Mouse (Mus musculus): Measurements from ENCODE around the gene Dpagt1. TPM values are rescaled to one million over a fixed set of nuclear protein-coding genes. Genes with fewer than 3 reads are reported as not detected.
"Not testable (repeated sequence)": the region's sequence is repeated elsewhere in the genome, so short reads cannot be mapped to it uniquely, and the experiment has no call there.

The Dpagt1 gene
- total RNA-seq (2021), result 10 to 100 TPM; 12.3 to 14.1 TPM
- long read RNA-seq, experiment 1, transcript Dpagt1-201 (9 exons, 2,205 nt), result major isoform, 21 of 28 reads
- long read RNA-seq, experiment 1, partial matches to known transcripts, result 2 of 28 reads
- long read RNA-seq, experiment 1, other reads (novel, unspliced or antisense), result 5 of 28 reads
- long read RNA-seq, experiment 2, transcript Dpagt1-201 (9 exons, 2,205 nt), result major isoform, 23 of 25 reads
- long read RNA-seq, experiment 2, partial matches to known transcripts, result 0 of 25 reads
- long read RNA-seq, experiment 2, other reads (novel, unspliced or antisense), result 2 of 25 reads

DNA sequence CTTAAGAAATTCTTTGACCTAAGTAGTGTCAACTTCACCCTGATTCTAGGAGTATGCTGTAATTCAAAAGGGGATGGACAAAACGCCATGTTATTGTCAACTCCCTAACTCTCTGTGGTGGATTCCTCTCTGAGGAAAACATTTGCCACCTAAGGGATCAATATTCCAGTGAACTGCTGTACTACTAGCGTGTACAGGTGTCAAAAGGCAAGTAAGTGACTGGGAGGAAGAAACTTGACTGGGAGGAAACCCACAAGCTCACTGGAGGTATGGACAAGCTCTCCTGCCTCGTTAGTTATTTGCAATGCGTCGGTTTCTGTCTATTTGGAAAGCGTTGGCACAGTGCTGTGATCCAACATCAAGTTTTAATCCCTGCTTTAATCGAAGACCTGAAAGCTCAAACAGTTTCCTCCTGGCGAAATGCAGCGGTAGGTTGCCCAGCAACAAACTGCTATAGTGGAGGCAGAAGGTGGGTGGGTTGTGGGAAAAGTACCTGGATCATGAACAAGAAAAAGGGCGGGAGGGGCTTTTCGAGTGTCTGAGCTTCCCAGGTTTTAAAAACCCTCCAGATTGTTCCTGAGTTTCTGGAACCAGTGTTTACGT lies at the start of gene Dpagt1:
Gene Dpagt1, plus strand, starts transcription at position 252 of the 603 bp plus-strand sequence.
- no peak for DNase-seq
- H3K27ac ChIP-seq, result peak within 1 kb of the TSS; percentile 95
- peak within 1 kb of the TSS; percentile 88 for H3K4me3 ChIP-seq
- no peak for TF ChIP-seq CTCF (IDR thresholded peaks at IDR 0.05)
- intact Hi-C loops (cut with DNase I), result no loop called here

DNA sequence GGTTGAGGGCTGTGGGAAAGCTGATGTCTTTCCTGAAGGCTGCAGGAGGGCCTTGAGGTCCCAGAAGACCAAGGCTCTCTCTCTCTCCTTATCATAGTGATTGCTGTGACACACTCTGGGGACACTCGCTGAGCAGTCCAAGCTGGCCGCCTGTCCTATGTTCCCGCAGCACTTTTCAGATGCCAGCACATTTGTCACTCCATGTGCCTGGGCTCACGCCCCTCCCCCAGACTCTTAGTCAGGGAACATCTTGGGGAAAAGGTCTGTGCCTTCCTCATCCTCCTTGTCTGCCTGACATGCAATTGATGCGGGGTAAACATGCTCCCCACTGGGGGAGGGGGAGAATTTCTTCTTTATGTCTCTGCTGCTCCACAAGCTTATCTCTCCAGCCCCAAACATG lies 42.6 kb upstream of the Dpagt1 start:
- Histone ChIP-seq H3K27ac (no peak overlapping the region), H3K4me3 (no peak overlapping the region)
- DNase-seq, result no peak
- no peak for TF ChIP-seq CTCF (IDR thresholded peaks at IDR 0.05)
- intact Hi-C loops (cut with DNase I), result no loop called here

- Histone ChIP-seq H3K27ac (no peak overlapping the region), H3K4me3 (no peak overlapping the region)
- intact Hi-C loops (cut with DNase I), result no loop called here
- no peak for TF ChIP-seq CTCF (IDR thresholded peaks at IDR 0.05)
- peak; percentile 50 for DNase-seq
Measured at GRCm38 (mm10) chr9:44286256-44286850, 39.5 kb upstream of the Dpagt1 start.

GRCm38 (mm10) chr9:44287003-44287400 lies 38.8 kb upstream of the Dpagt1 start:
- H3K4me3 ChIP-seq, result peak overlapping the region; percentile 78
- H3K27ac ChIP-seq, result no peak overlapping the region
- no peak for DNase-seq
- intact Hi-C loops (cut with DNase I), result no loop called here
- no peak for TF ChIP-seq CTCF (IDR thresholded peaks at IDR 0.05)

GRCm38 (mm10) chr9:44287401-44288075 lies 38.3 kb upstream of the Dpagt1 start:
- DNase-seq, result peak; percentile 48
- TF ChIP-seq CTCF (IDR thresholded peaks at IDR 0.05), result no peak
- peak overlapping the region; percentile 46 for H3K27ac ChIP-seq
- intact Hi-C loops (cut with DNase I), result no loop called here
- H3K4me3 ChIP-seq, result peak overlapping the region; percentile 78

- TF ChIP-seq CTCF (IDR thresholded peaks at IDR 0.05), result no peak
- peak; percentile 43 for DNase-seq
- peak within 1 kb of the TSS; percentile 78 for H3K4me3 ChIP-seq
- H3K27ac ChIP-seq, result peak within 1 kb of the TSS; percentile 46
- intact Hi-C loops (cut with DNase I), result no loop called here
Measured at GRCm38 (mm10) chr9:44288076-44288958, 37.5 kb upstream of the Dpagt1 start, which contains the start of gene Abcg4. Abcg4 (minus strand) TSS chr9:44288615.

- TF ChIP-seq CTCF (IDR thresholded peaks at IDR 0.05), result no peak
- H3K4me3 ChIP-seq, result no peak overlapping the region
- DNase-seq, result no peak
- intact Hi-C loops (cut with DNase I), result no loop called here
- no peak overlapping the region for H3K27ac ChIP-seq
Measured at GRCm38 (mm10) chr9:44288959-44289291, 36.9 kb upstream of the Dpagt1 start.

GRCm38 (mm10) chr9:44292490-44292889 lies 33.3 kb upstream of the Dpagt1 start:
- TF ChIP-seq CTCF (IDR thresholded peaks at IDR 0.05), result peak; percentile 67
- DNase-seq, result no peak
- intact Hi-C loops (cut with DNase I), result loop anchor here (1.0 kb wide), 1 partner anchor 65 kb away; no protein-coding TSS in a partner anchor
- Histone ChIP-seq H3K27ac (no peak overlapping the region), H3K4me3 (no peak overlapping the region)

- H3K27ac ChIP-seq; DNase-seq; H3K4me3 ChIP-seq; intact Hi-C loops (cut with DNase I): not testable (repeated sequence)
Measured at GRCm38 (mm10) chr9:44300001-44300400, 25.8 kb upstream of the Dpagt1 start.

DNA sequence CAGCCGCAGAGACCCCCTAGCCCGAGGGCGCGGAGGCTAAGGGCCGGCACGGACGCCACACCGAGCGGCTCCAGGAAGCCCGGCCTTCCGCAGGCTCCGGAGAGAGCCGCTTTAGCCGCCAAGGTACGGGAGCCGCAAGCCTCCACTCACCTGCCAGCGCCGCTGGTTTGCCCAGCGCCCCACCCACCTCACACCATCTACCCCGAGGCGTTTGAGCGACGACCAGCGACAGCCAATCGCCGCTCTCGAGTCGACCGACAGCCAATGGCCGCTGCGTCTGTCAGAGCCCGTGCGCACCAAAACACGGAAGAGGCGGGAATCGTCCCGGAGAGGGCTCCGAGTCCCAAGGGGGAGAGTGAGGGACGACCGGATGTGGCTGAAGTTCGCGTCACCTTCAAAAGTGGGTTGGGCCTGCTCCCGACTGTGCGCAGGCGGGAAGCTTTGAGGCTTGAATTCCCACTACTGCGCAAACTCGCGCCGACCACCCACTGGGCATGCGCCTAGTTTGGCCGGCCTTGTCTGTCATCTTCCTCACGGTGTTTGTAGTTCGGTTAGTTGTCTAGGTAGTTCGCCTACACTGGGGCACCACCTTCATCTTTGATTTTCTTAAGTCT lies 20.2 kb upstream of the Dpagt1 start, which contains the start of gene Hinfp:
Gene Hinfp, minus strand, starts transcription at position 206 of the 614 bp plus-strand sequence.
- Histone ChIP-seq H3K27ac (peak within 1 kb of the TSS; percentile 96), H3K4me3 (peak within 1 kb of the TSS; percentile 99)
- TF ChIP-seq CTCF (IDR thresholded peaks at IDR 0.05), result no peak
- intact Hi-C loops (cut with DNase I), result no loop called here
- DNase-seq, result peak; percentile 99

- H3K4me3 ChIP-seq, result no peak overlapping the region
- H3K27ac ChIP-seq, result peak overlapping the region; percentile 84; the same call in 1 of the 2 replicates
- no peak for DNase-seq
- intact Hi-C loops (cut with DNase I), result no loop called here
- no peak for TF ChIP-seq CTCF (IDR thresholded peaks at IDR 0.05)
Measured at GRCm38 (mm10) chr9:44306532-44306931, 19.3 kb upstream of the Dpagt1 start.
